Mouse (Mus musculus) hindbrain, embryonic 10.5 days (tissue): ENCODE measurements around the gene Ppp2r2c. TPM values are rescaled to one million over a fixed set of nuclear protein-coding genes. Genes with fewer than 3 reads are reported as not detected.
A peak's percentile ranks its signal among the peaks of the same experiment; 100 is the strongest.

ENCODE experiments used
- DNase-seq: peaks from one replicate; pipeline ENCODE4 v3.0.0-alpha.2; 2017; ENCODE audit warnings: low spot score
- H3K27ac ChIP-seq: fragments of 300-500 bp; sonication (generic); 2 replicates; pipeline ENCODE4 v1.5.1; 2016; ENCODE audit warnings: mild to moderate bottlenecking, moderate library complexity
- H3K27me3 ChIP-seq: fragments of 300-500 bp; sonication (generic); 2 replicates; pipeline ENCODE4 v1.6.1; 2016; ENCODE audit warnings: mild to moderate bottlenecking; ENCODE audit not compliant: poor library complexity, insufficient read depth, severe bottlenecking
- H3K36me3 ChIP-seq: fragments of 300-500 bp; sonication (generic); 2 replicates; pipeline ENCODE4 v1.6.1; 2016; ENCODE audit warnings: mild to moderate bottlenecking, moderate library complexity
- H3K4me1 ChIP-seq: fragments of 300-500 bp; sonication (generic); replicated peaks from 2 replicates; pipeline ENCODE4 v1.6.1; 2016; ENCODE audit warnings: mild to moderate bottlenecking
- H3K4me3 ChIP-seq: fragments of 300-500 bp; sonication (generic); 2 replicates; pipeline ENCODE4 v1.5.1; 2016; ENCODE audit warnings: mild to moderate bottlenecking, moderate library complexity
- H3K9me3 ChIP-seq: fragments of 300-500 bp; sonication (generic); 2 replicates; pipeline ENCODE4 v1.6.1; 2016; ENCODE audit warnings: mild to moderate bottlenecking, moderate library complexity
- WGBS: fragments of 180-500 bp; shearing (Covaris S2); methylation state at CpG from one replicate; pipeline ENCODE4 v1.1.7; 2016; 5-methylcytosine and 5-hydroxymethylcytosine counted together
- polyA plus RNA-seq: library from polyadenylated mRNA; unstranded; fragments of >200 nt; fragmentation: Nextera tagmentation; extraction: Ambion mirVana; gene quantifications from 2 replicates; pipeline ENCODE4 v1.2.1, GENCODE M21; 2016

The Ppp2r2c gene
- polyA plus RNA-seq, 1 experiment from 2014 or later, result 1.1 TPM

DNA sequence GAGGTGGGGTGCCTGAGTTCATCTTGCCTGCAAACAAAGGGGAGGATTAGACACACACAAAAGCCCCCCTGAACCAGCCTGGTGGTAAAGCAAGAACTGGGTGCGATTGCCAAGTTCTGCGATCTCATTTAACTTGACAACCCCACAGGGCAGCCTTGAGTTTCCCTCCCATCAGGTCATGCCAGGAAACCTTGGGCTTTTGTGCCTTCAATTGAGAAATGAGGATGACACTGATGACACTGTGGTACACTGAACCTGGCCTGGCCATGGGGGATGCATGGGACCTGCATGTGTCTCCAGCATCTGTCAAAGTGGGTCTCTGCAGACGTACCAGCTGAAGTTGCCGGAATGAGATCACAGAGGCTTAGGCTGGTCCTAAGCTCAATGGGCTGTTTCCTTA is 114.0 kb downstream of the Ppp2r2c start:
- Histone ChIP-seq H3K27me3 (peaks cover 4% of the 10 kb centered on the region), H3K4me3 (no peak overlapping the region), H3K27ac (no peak overlapping the region), H3K4me1 (peaks cover 18% of the 10 kb centered on the region), H3K9me3 (no peaks in the 10 kb centered on the region), H3K36me3 (peaks cover 18% of the 10 kb centered on the region; the same call in 1 of the 2 replicates)
- no peak for DNase-seq
- 80% methylated on average over 4 of the region's 4 CpGs for WGBS

DNA sequence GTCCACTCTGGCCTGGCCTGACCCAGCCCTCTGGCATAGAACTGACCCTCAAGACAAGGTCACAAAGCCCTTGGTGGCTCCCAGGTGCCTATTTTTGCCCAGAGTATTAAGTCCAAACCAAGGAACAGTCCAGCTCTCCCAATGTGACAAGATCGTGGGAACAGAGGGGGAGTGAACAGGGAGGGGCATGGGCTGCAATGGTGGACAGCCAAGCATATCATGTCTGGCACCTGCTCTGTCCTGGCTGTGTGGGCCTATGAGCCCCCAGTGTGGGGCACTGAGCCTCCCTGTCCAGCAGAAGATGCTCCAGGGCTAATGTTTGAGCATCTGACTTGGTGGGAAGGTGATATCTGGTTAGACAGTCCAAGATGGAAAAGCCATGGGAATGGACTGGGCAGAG is 118.3 kb downstream of the Ppp2r2c start:
- Histone ChIP-seq H3K36me3 (0 out of 2 replicates have a peak, but pooled peaks cover 3% of the 10 kb centered on the region), H3K4me3 (no peak overlapping the region), H3K9me3 (no peaks in the 10 kb centered on the region), H3K27ac (no peak overlapping the region), H3K4me1 (peaks cover 32% of the 10 kb centered on the region), H3K27me3 (peaks cover 13% of the 10 kb centered on the region)
- 75% methylated on average over 1 of the region's 1 CpGs for WGBS
- DNase-seq, result no peak

DNA sequence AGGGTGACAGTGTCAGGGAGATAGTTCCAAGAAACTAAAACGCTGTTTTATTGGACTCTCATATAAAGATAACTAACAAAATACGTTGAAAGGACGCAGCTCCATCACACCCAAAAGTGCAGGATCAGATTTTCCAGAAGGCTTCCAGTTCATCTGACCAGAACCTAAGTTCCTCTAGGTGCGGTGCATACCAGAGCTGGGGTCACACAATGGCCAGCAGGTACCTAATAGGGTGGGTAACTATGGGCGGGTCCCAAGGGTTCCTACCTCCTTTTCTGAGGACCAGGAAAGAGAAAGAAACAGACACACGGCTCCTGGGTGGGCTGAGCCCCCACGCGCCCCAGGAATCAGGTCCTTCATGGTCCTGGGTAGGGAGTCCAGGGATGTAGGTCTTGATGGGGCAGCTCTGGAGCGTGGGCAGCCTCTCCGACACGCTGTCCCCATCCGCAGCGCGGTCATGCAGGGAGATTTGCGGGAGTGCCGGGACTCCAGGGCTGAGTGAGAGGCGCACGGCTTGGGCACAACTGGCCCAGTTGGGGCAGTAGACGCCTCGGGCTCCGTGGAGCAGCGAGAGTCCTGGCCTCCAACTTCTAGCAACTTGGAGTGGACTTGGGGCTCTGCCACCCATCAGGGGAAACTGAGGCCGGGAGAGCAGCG is 119.9 kb downstream of the Ppp2r2c start:
- 13% methylated on average over 24 of the region's 24 CpGs for WGBS
- Histone ChIP-seq H3K27ac (peak overlapping the region; percentile 89), H3K4me3 (peak overlapping the region; percentile 80), H3K4me1 (peaks cover 27% of the 10 kb centered on the region), H3K36me3 (no peaks in the 10 kb centered on the region), H3K27me3 (peaks cover 13% of the 10 kb centered on the region), H3K9me3 (no peaks in the 10 kb centered on the region)
- no peak for DNase-seq

DNA sequence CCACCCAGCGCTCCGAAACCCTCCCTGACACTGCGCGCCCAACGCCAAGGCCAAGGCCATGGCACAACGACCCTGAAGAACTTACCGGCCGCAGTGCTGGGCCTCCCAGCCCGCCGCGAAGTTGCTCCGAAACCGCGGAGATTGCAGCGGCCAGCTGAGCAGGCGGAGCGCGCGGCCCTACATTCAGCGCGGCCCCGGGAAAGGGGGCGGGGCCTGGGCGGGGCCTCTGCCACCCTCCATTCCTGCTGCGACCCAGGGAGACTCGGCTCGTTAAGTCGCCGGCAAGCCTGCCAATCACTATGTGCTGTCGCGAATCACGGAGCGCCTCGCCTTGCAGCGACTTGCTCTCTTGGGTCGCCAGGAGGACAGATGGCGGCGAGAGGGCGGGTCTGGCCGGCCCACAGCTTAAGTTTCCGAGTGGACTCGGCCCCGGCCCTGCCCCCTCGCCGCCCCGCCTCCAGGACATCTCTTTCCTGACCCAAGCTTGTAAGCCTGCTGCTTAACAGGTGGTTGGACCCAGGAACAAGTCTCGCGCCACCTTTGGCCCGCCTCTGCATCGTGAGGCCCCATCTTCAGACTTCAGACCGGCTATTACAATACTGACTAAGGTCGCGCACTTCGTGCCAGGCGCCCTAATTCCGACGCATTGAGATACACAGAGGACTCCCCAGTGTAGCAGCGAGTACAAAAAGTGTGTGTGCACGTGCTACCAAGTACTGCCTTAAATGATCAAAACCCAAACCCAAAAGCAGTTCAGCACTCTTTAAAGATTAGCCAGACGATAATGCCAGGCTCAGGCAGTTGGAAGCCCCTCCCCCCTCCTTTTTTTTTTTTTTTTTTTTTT is 120.7 kb downstream of the Ppp2r2c start, which contains the start of gene Wfs1:
Wfs1 (minus strand) TSS at position 425 of the 844 bp plus-strand sequence.
- H3K9me3 ChIP-seq, result no peaks in the 10 kb centered on the region
- peaks cover 27% of the 10 kb centered on the region for H3K4me1 ChIP-seq
- WGBS, result under 1% methylated on average over 60 of the region's 60 CpGs
- peaks cover 13% of the 10 kb centered on the region for H3K27me3 ChIP-seq
- peak within 1 kb of the TSS; percentile 89 for H3K27ac ChIP-seq
- H3K4me3 ChIP-seq, result peak within 1 kb of the TSS; percentile 80
- no peaks in the 10 kb centered on the region for H3K36me3 ChIP-seq
- peak; percentile 98 for DNase-seq

DNA sequence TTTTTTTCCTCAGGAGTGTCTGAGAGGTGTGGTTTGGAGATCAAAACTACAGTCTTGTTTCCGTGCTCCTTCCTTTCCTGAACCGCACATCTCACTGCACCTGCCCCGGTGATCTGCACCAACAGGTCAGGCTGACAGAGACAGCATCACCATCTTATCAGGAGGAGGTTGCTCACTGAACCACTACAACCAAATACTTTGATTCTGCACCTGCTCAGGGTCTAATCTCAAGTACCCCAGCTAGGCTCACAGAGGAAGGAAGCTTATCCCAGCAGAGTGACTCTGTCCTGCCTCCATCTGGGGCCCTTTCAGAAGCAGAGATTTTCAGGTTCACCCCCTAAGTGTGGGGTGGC is 121.3 kb downstream of the Ppp2r2c start:
- Histone ChIP-seq H3K36me3 (no peaks in the 10 kb centered on the region), H3K27ac (peak overlapping the region; percentile 83; the same call in 1 of the 2 replicates), H3K4me1 (peaks cover 27% of the 10 kb centered on the region), H3K9me3 (no peaks in the 10 kb centered on the region), H3K4me3 (peak overlapping the region; percentile 80), H3K27me3 (peaks cover 13% of the 10 kb centered on the region)
- no peak for DNase-seq
- whole genome bisulfite sequencing, result 11% methylated on average over 3 of the region's 3 CpGs

DNA sequence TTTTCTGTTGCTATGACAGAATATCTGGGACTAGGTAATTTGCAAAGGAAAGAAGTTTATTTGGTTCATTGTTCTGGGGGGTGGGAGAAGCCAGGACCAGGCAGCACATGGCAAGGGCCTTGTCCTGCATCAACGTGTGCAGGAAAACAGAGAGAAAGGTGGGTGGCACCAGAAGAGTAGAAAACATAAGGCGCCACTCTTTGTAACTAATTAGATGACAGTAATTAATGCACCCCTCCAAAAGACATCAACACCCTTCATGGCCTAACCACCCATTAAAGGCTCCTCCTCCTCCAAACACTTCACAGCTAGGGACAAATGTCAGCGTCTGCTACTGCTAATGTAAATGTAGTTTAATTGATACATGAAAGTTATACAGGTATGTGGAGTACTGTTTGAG is 121.9 kb downstream of the Ppp2r2c start:
- Histone ChIP-seq H3K4me3 (no peak overlapping the region), H3K27me3 (peaks cover 13% of the 10 kb centered on the region), H3K9me3 (no peaks in the 10 kb centered on the region), H3K27ac (no peak overlapping the region), H3K4me1 (peaks cover 27% of the 10 kb centered on the region), H3K36me3 (no peaks in the 10 kb centered on the region)
- no peak for DNase-seq
- 65% methylated on average over 3 of the region's 3 CpGs for WGBS

DNA sequence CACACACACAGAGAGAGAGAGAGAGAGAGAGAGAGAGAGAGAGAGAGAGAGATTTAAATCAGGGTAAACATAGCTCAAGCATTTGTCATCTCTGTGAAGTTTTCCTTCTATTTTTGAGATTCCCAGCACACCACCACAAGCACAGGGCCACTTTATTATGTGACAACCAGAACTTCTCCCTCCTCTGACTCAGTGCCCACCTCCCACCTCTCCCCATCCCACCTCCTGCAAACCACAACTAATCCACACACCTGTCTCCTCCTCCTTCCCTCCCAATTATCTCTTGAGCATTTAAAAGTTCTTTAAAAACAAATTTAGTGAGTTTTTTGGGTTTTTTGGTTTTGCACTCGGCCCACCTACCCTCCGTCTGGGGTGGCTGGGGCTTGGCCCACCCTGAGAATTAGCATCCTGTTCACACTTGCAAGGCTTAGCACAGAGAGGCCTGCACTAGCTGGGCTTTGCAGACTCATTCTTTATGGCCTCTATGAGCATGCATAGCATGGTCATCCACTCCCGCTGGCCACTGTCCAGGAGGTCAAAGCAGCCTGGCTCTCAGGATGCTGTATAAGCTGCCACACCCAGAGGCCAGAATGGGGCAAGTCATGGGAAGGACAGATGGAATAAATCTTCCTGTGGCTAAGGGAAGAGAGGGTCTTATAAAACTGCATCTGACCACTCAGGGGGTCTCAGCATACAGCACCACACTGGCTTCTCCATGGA is 122.5 kb downstream of the Ppp2r2c start:
- Histone ChIP-seq H3K4me1 (peaks cover 27% of the 10 kb centered on the region), H3K27me3 (peaks cover 13% of the 10 kb centered on the region), H3K9me3 (no peaks in the 10 kb centered on the region), H3K27ac (no peak overlapping the region), H3K4me3 (no peak overlapping the region), H3K36me3 (no peaks in the 10 kb centered on the region)
- no peak for DNase-seq
- WGBS, result 83% methylated on average over 3 of the region's 3 CpGs

DNA sequence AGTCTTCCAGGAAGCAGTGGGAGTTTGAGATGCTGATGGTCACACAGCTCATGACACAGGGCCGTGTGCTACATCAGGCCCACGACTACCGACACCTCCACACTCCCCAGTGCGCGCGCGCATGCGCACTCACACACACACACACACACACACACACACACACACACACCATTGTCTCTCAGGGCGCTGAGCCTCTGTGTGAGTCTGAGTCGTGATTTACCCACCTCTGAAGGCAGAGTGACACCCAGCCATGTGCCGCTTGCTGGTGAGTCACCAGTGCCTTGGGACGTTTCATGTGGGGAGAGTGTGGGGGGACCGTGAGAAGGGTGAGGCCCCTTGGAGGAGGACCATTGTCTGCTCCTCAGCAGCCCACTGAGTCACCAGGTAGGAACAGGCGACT is 128.1 kb downstream of the Ppp2r2c start:
- no peaks in the 10 kb centered on the region for H3K27me3 ChIP-seq
- H3K9me3 ChIP-seq, result 0 out of 2 replicates have a peak, but pooled peaks cover 2% of the 10 kb centered on the region
- no peak for DNase-seq
- 89% methylated on average over 14 of the region's 14 CpGs for WGBS
- H3K36me3 ChIP-seq, result no peaks in the 10 kb centered on the region
- H3K4me3 ChIP-seq, result no peak overlapping the region
- H3K27ac ChIP-seq, result no peak overlapping the region
- peaks cover 10% of the 10 kb centered on the region; the same call in 1 of the 2 replicates for H3K4me1 ChIP-seq

DNA sequence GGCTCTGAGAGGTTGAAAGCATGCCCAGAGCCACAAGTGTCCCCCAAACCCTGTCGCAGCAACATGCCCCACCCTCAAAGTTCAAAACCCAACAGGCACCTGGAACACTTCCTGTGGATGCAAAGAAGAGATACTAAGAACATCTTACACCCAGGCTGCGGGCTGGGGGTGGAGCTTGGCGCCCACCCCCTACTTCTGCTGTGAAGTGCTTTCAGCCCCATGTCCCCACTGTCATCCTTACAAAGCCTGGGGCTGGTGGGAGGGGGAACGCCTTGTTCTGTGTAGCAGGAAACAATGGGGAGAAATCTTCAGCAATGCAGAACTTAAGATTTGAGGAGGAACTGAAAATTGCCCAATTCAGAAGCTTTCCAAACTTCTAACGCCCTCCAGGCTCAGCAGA is 129.7 kb downstream of the Ppp2r2c start:
- no peak overlapping the region for H3K4me3 ChIP-seq
- no peak overlapping the region for H3K27ac ChIP-seq
- no peak for DNase-seq
- H3K27me3 ChIP-seq, result no peaks in the 10 kb centered on the region
- H3K9me3 ChIP-seq, result 0 out of 2 replicates have a peak, but pooled peaks cover 2% of the 10 kb centered on the region
- H3K4me1 ChIP-seq, result peaks cover 10% of the 10 kb centered on the region; the same call in 1 of the 2 replicates
- H3K36me3 ChIP-seq, result no peaks in the 10 kb centered on the region
- 36% methylated on average over 5 of the region's 5 CpGs for WGBS

DNA sequence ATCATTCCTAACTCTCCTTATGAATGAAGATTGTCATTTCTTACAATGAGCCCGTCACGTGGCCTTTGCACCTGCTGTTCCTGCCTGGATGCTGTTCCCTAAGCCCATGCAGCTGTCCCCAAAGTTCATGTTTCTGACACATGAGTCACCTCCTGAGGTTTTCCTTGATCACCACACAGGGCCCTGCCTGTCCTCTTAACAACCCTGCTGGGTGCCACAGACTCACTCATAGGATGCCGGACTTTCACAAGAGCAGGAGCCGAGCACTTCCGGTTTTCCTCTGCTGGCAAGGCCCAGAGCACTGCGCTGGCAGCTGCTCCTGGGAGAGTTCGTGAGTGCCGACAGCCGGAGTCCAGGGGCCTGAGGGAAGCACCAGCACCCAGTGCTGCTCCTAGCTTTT is 132.7 kb downstream of the Ppp2r2c start:
- Histone ChIP-seq H3K27me3 (no peaks in the 10 kb centered on the region), H3K9me3 (0 out of 2 replicates have a peak, but pooled peaks cover 2% of the 10 kb centered on the region), H3K27ac (no peak overlapping the region), H3K4me1 (peaks cover 10% of the 10 kb centered on the region; the same call in 1 of the 2 replicates), H3K36me3 (no peaks in the 10 kb centered on the region), H3K4me3 (no peak overlapping the region)
- WGBS, result 89% methylated on average over 9 of the region's 9 CpGs
- no peak for DNase-seq

DNA sequence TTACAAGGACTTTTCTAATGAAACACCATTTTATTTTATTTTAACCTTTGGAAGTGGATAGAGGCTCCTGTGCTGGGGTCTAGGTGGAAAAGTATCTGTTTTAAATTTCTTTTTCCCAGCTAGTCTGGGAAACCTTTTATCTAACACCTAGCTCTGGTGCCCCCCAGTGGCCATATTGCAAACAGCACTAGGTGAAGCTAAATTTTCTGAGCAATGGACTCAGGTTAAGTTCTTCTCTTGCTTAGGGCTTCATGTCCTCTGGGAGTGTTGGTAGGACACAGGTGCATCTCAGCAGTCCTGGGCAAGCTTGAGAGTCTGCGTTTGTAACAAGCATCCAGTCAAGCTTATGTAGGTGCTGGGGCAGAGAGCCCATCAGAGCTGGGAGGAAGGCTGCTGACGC is 133.7 kb downstream of the Ppp2r2c start:
- peaks cover 10% of the 10 kb centered on the region; the same call in 1 of the 2 replicates for H3K4me1 ChIP-seq
- no peak overlapping the region for H3K4me3 ChIP-seq
- DNase-seq, result peak; percentile 65
- H3K9me3 ChIP-seq, result 0 out of 2 replicates have a peak, but pooled peaks cover 2% of the 10 kb centered on the region
- no peaks in the 10 kb centered on the region for H3K27me3 ChIP-seq
- 57% methylated on average over 2 of the region's 2 CpGs for WGBS
- no peak overlapping the region for H3K27ac ChIP-seq
- H3K36me3 ChIP-seq, result no peaks in the 10 kb centered on the region
